8 mouse cellular contexts compared by ENCODE assay signal in the genomic region with DNA sequence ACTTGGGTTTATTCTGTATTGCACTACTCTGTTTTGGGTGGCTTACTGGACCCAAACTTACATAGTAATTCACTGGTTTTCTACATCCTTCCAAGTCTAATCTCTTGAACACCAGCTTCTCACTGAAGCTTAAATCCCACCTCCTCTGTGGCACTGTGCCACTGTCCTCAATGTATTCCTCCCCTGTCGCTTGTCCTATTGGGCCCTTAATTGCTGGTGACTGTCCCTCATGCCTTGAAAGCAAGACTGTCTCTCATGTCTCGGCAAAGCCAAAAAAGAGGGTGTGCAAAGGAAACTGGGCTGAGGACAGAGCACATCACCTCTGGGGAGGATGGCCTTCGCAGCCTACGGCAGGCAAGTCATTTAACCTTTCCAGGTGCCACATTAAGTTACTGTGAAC. TPM values are rescaled to one million over a fixed set of nuclear protein-coding genes. Genes with fewer than 3 reads are reported as not detected.
DNase-seq lines count a peak whose midpoint lies in the region; ATAC-seq and TF ChIP-seq lines count a peak whose summit lies in the region.

No protein-coding gene starts in this region.

- no peak for TF ChIP-seq CTCF in heart, postnatal 0 days (IDR thresholded peaks at IDR 0.05; ENCODE audit: low read depth)

- no peak for ATAC-seq in heart, postnatal 0 days (ENCODE audit: insufficient read depth, low read depth)
- ATAC-seq in hindbrain, embryonic 15.5 days (ENCODE audit: low FRiP score, low read depth), result no peak
- peak; percentile 1; the same call in 1 of the 2 replicates for ATAC-seq in midbrain, embryonic 16.5 days

- H3K9ac ChIP-seq in heart, postnatal 0 days (replicated peaks; ENCODE audit: low read depth, low read length), result peak overlapping the region; percentile 77; the same call in 1 of the 2 replicates
- H3K9ac ChIP-seq in hindbrain, embryonic 15.5 days, result peak overlapping the region; percentile 76
- peak overlapping the region; percentile 82 for H3K9ac ChIP-seq in midbrain, embryonic 16.5 days (ENCODE audit: low read depth, low read length)

- peak overlapping the region; percentile 85 for H3K4me3 ChIP-seq in heart, postnatal 0 days (ENCODE audit: low read depth, low read length)
- peak overlapping the region; percentile 90 for H3K4me3 ChIP-seq in hindbrain, embryonic 15.5 days
- H3K4me3 ChIP-seq in midbrain, embryonic 16.5 days (ENCODE audit: low read depth, low read length), result peak overlapping the region; percentile 79

- H3K27ac ChIP-seq in heart, postnatal 0 days (ENCODE audit: low read depth), result no peak overlapping the region
- H3K27ac ChIP-seq in hindbrain, embryonic 15.5 days (replicated peaks), result peak overlapping the region; percentile 86; the same call in 1 of the 2 replicates
- H3K27ac ChIP-seq in midbrain, embryonic 16.5 days (ENCODE audit: low read length), result peak overlapping the region; percentile 82; the same call in 1 of the 2 replicates

- H3K36me3 ChIP-seq in heart, postnatal 0 days (replicated peaks; ENCODE audit: control insufficient read depth, insufficient read depth, low read length), result peaks cover 34% of the 10 kb centered on the region
- H3K36me3 ChIP-seq in hindbrain, embryonic 15.5 days, result peaks cover 30% of the 10 kb centered on the region
- peaks cover 22% of the 10 kb centered on the region for H3K36me3 ChIP-seq in midbrain, embryonic 16.5 days (ENCODE audit: control insufficient read depth, insufficient read depth, low read length)

- no peak for DNase-seq in heart, postnatal 0 days (ENCODE audit: low spot score)
- DNase-seq in heart, postnatal 4 days, result no peak
- peak; percentile 13 for DNase-seq in Muller cell, postnatal 12 days (ENCODE audit: inconsistent ontology term)
- no peak for DNase-seq in layer of hippocampus, adult 9-10 months (ENCODE audit: low spot score)
- DNase-seq in adrenal gland, adult 18-20 months (ENCODE audit: low spot score in 2 of 2), result no peak
- no peak for DNase-seq in urinary bladder, postnatal 14 days (ENCODE audit: low spot score)

- TF ChIP-seq EP300 in heart, postnatal 0 days (IDR thresholded peaks at IDR 0.05; ENCODE audit: low read depth), result no peak

- no peaks in the 10 kb centered on the region for H3K9me3 ChIP-seq in heart, postnatal 0 days (replicated peaks; ENCODE audit: control insufficient read depth, low read length)
- no peaks in the 10 kb centered on the region for H3K9me3 ChIP-seq in hindbrain, embryonic 15.5 days
- H3K9me3 ChIP-seq in midbrain, embryonic 16.5 days (replicated peaks; ENCODE audit: control insufficient read depth, low read length, poor library complexity, severe bottlenecking), result no peaks in the 10 kb centered on the region

- H3K27me3 ChIP-seq in heart, postnatal 0 days (ENCODE audit: control insufficient read depth, insufficient read depth, low read length), result no peaks in the 10 kb centered on the region
- no peaks in the 10 kb centered on the region for H3K27me3 ChIP-seq in hindbrain, embryonic 15.5 days
- H3K27me3 ChIP-seq in midbrain, embryonic 16.5 days (ENCODE audit: control insufficient read depth, insufficient read depth, low read depth, low read length), result no peaks in the 10 kb centered on the region

- WGBS in heart, postnatal 0 days, result 33% methylated on average over 4 of the region's 4 CpGs
- WGBS in hindbrain, embryonic 15.5 days, result 21% methylated on average over 4 of the region's 4 CpGs
- 26% methylated on average over 4 of the region's 4 CpGs for WGBS in midbrain, embryonic 16.5 days

- H3K4me2 ChIP-seq in heart, postnatal 0 days (ENCODE audit: low read depth, low read length), result peak overlapping the region; percentile 63
- H3K4me2 ChIP-seq in hindbrain, embryonic 15.5 days, result peak overlapping the region; percentile 66
- H3K4me2 ChIP-seq in midbrain, embryonic 16.5 days (ENCODE audit: low read length), result peak overlapping the region; percentile 68

- peaks cover 6% of the 10 kb centered on the region; the same call in 1 of the 2 replicates for H3K4me1 ChIP-seq in heart, postnatal 0 days (ENCODE audit: control insufficient read depth, insufficient read depth)
- peaks cover 13% of the 10 kb centered on the region for H3K4me1 ChIP-seq in hindbrain, embryonic 15.5 days (replicated peaks)
- H3K4me1 ChIP-seq in midbrain, embryonic 16.5 days (ENCODE audit: control insufficient read depth, insufficient read depth, low read length), result peaks cover 8% of the 10 kb centered on the region

RNA-seq across cellular contexts. Expression of a gene that starts 1.0 kb away (rescaled TPM):
- 11.0 and 15.3 TPM in 2 replicates for total RNA-seq in heart, postnatal 0 days (2014; rRNA removed; ENCODE audit: low replicate concordance)
- 21.9 and 22.1 TPM in 2 replicates for polyA plus RNA-seq in heart, postnatal 0 days (2015; fragmentation: Nextera tagmentation; extraction: Ambion mirVana)
- 10 to 100 TPM; 20.3 to 24.9 TPM for total RNA-seq in heart, postnatal 4 days (2021)
- polyA plus RNA-seq in hindbrain, embryonic 15.5 days (2015; fragmentation: Nextera tagmentation; extraction: Ambion mirVana), result 97.5 and 106 TPM in 2 replicates
- polyA plus RNA-seq in midbrain, embryonic 16.5 days (2015; fragmentation: Nextera tagmentation; extraction: Ambion mirVana), result 104 and 117 TPM in 2 replicates
- total RNA-seq in adrenal gland, adult 18-20 months (2021), result 10 to 100 TPM; 28.9 to 44.0 TPM

RNA-seq across cellular contexts. Expression of a gene that starts 23.0 kb away (rescaled TPM):
- total RNA-seq in heart, postnatal 0 days (2014; rRNA removed; ENCODE audit: low replicate concordance), result 8.5 and 10.4 TPM in 2 replicates
- 17.1 and 21.7 TPM in 2 replicates for polyA plus RNA-seq in heart, postnatal 0 days (2015; fragmentation: Nextera tagmentation; extraction: Ambion mirVana)
- 10 to 100 TPM; 12.3 to 12.8 TPM for total RNA-seq in heart, postnatal 4 days (2021)
- polyA plus RNA-seq in hindbrain, embryonic 15.5 days (2015; fragmentation: Nextera tagmentation; extraction: Ambion mirVana), result 20.5 and 20.8 TPM in 2 replicates
- polyA plus RNA-seq in midbrain, embryonic 16.5 days (2015; fragmentation: Nextera tagmentation; extraction: Ambion mirVana), result 20.7 and 23.8 TPM in 2 replicates
- total RNA-seq in adrenal gland, adult 18-20 months (2021), result 10 to 100 TPM; 21.7 to 23.8 TPM
